Mouse (Mus musculus): ENCODE results near the gene Cpsf4. TPM values are rescaled to one million over a fixed set of nuclear protein-coding genes. Genes with fewer than 3 reads are reported as not detected.
A peak's percentile ranks its signal among the peaks of the same experiment; 100 is the strongest.
"Not testable (repeated sequence)": the region's sequence is repeated elsewhere in the genome, so short reads cannot be mapped to it uniquely, and the experiment has no call there.

Gene Cpsf4
- total RNA-seq, 2 experiments from 2014 or later = 20.6 to 37.8 TPM

- ATAC-seq (replicated peaks; ENCODE audit: poor library complexity) = no peak
Measured at GRCm38 (mm10) chr5:145218671-145219070, 51.7 kb downstream of the Cpsf4 start.

GRCm38 (mm10) chr5:145219981-145220380, 53.0 kb downstream of the Cpsf4 start:
- no peak for ATAC-seq (replicated peaks; ENCODE audit: poor library complexity)

GRCm38 (mm10) chr5:145222840-145223239, 55.8 kb downstream of the Cpsf4 start:
- no peak for ATAC-seq (replicated peaks; ENCODE audit: poor library complexity)

- ATAC-seq (replicated peaks; ENCODE audit: poor library complexity) = no peak
Measured at GRCm38 (mm10) chr5:145223395-145223794, 56.4 kb downstream of the Cpsf4 start.

- no peak for ATAC-seq (replicated peaks; ENCODE audit: poor library complexity)
Measured at GRCm38 (mm10) chr5:145226453-145226852, 59.4 kb downstream of the Cpsf4 start.

- ATAC-seq (replicated peaks; ENCODE audit: poor library complexity) = not testable (repeated sequence)
Measured at GRCm38 (mm10) chr5:145229283-145229682, 62.3 kb downstream of the Cpsf4 start.

- no peak for ATAC-seq (replicated peaks; ENCODE audit: poor library complexity)
Measured at GRCm38 (mm10) chr5:145230641-145231040, 63.6 kb downstream of the Cpsf4 start.

GRCm38 (mm10) chr5:145231367-145231871, 64.4 kb downstream of the Cpsf4 start, which contains the start of gene Zfp655:
Zfp655 (plus strand) TSS chr5:145231715.
- ATAC-seq (replicated peaks; ENCODE audit: poor library complexity) = peak; percentile 88

Other genes starting within 250 kb of the Cpsf4 start
- gene Smurf1, start 201.4 kb upstream of the Cpsf4 start, total RNA-seq (2015) = 2.7 and 3.5 TPM in 2 replicates
- 2.8 and 4.1 TPM in 2 replicates for gene Smurf1, start 201.4 kb upstream of the Cpsf4 start, total RNA-seq (2017)
- not detected in 2 replicates for gene Gm4871, start 134.5 kb upstream of the Cpsf4 start, total RNA-seq (2015)
- gene Gm4871, start 134.5 kb upstream of the Cpsf4 start, total RNA-seq (2017) = not detected in 2 replicates
- gene 1700018F24Rik, start 124.2 kb upstream of the Cpsf4 start, total RNA-seq (2015) = not detected in 2 replicates
- not detected in 2 replicates for gene 1700018F24Rik, start 124.2 kb upstream of the Cpsf4 start, total RNA-seq (2017)
- gene Arpc1a, start 83.4 kb upstream of the Cpsf4 start, total RNA-seq (2015) = 72.3 and 79.9 TPM in 2 replicates
- gene Arpc1a, start 83.4 kb upstream of the Cpsf4 start, total RNA-seq (2017) = 47.7 and 51.2 TPM in 2 replicates
- not detected in 2 replicates for gene Kpna7, start 83.2 kb upstream of the Cpsf4 start, total RNA-seq (2015)
- not detected in 2 replicates for gene Kpna7, start 83.2 kb upstream of the Cpsf4 start, total RNA-seq (2017)
- 252 and 253 TPM in 2 replicates for gene Arpc1b, start 53.0 kb upstream of the Cpsf4 start, total RNA-seq (2015)
- 169 and 205 TPM in 2 replicates for gene Arpc1b, start 53.0 kb upstream of the Cpsf4 start, total RNA-seq (2017)
- gene Pdap1, start 27.0 kb upstream of the Cpsf4 start, total RNA-seq (2015) = 61.3 and 66.9 TPM in 2 replicates
- gene Pdap1, start 27.0 kb upstream of the Cpsf4 start, total RNA-seq (2017) = 152 and 264 TPM in 2 replicates
- 164 and 217 TPM in 2 replicates for gene Bud31, start 26.9 kb upstream of the Cpsf4 start, total RNA-seq (2015)
- 218 and 231 TPM in 2 replicates for gene Bud31, start 26.9 kb upstream of the Cpsf4 start, total RNA-seq (2017)
- gene Ptcd1, start 105 bp upstream of the Cpsf4 start, total RNA-seq (2015) = 7.3 and 7.7 TPM in 2 replicates
- gene Ptcd1, start 105 bp upstream of the Cpsf4 start, total RNA-seq (2017) = 12.0 and 14.3 TPM in 2 replicates
- gene Atp5j2, start 24.8 kb downstream of the Cpsf4 start, total RNA-seq (2015) = 353 and 371 TPM in 2 replicates
- 101 and 130 TPM in 2 replicates for gene Atp5j2, start 24.8 kb downstream of the Cpsf4 start, total RNA-seq (2017)
- gene Zkscan14, start 34.7 kb downstream of the Cpsf4 start, total RNA-seq (2015) = 9.2 and 9.9 TPM in 2 replicates
- 27.6 and 30.1 TPM in 2 replicates for gene Zkscan14, start 34.7 kb downstream of the Cpsf4 start, total RNA-seq (2017)
- 4.6 and 5.2 TPM in 2 replicates for gene Zkscan5, start 37.3 kb downstream of the Cpsf4 start, total RNA-seq (2015)
- gene Zkscan5, start 37.3 kb downstream of the Cpsf4 start, total RNA-seq (2017) = 5.7 and 7.6 TPM in 2 replicates
- 39.7 and 45.3 TPM in 2 replicates for gene Zfp655, start 64.5 kb downstream of the Cpsf4 start, total RNA-seq (2015)
- gene Zfp655, start 64.5 kb downstream of the Cpsf4 start, total RNA-seq (2017) = 28.8 and 34.3 TPM in 2 replicates
- 7.4 and 7.5 TPM in 2 replicates for gene Zscan25, start 113.3 kb downstream of the Cpsf4 start, total RNA-seq (2015)
- 5.2 and 9.3 TPM in 2 replicates for gene Zscan25, start 113.3 kb downstream of the Cpsf4 start, total RNA-seq (2017)
- gene Cyp3a57, start 178.1 kb downstream of the Cpsf4 start, total RNA-seq (2015) = not detected in 2 replicates
- not detected in 2 replicates for gene Cyp3a57, start 178.1 kb downstream of the Cpsf4 start, total RNA-seq (2017)

Data from megakaryocyte progenitor cell, adult 5-6 weeks (primary cell).